Mouse (Mus musculus) brain, embryonic 14.5 days (tissue): Measurements from ENCODE around the gene Ccdc142.

Experiments used
- CTCF ChIP-seq: fragments of 200-500 bp; IDR thresholded peaks from 2 replicates; pipeline ENCODE4 v1.5.1; 2012; ENCODE audit warnings: inconsistent platforms, mild to moderate bottlenecking, moderate library complexity, borderline replicate concordance; ENCODE audit not compliant: insufficient read depth, insufficient read length; ENCODE audit errors: extremely low read depth
- POLR2A ChIP-seq: fragments of 200-500 bp; IDR thresholded peaks from 2 replicates; pipeline ENCODE4 v1.6.1; 2012; ENCODE audit warnings: mild to moderate bottlenecking, inconsistent platforms, borderline replicate concordance; ENCODE audit not compliant: poor library complexity, insufficient read depth, insufficient read length, severe bottlenecking; ENCODE audit errors: extremely low read depth

DNA sequence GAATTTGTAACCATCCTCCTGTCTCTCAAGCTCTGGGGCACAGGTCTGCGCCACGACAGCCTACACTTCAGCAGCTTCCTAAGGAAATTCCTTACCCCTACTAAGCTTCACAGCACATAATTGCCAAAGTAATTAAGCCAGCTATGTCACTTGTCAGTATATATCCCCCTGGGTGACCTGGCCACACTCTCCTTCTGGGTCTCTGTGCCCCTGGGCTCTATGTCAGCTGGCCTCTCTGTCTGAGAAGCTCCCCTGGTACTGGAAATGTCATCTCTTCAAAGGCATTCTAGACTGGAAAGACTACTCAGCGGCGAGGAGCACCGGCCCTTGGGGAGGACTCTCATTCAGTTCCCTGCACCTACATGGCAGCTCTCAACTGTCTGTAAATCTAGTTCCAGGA, 21.6 kb downstream of the Ccdc142 start:
- TF ChIP-seq CTCF (no peak), POLR2A (no peak)
